Mouse (Mus musculus) lung, embryonic 15.5 days (tissue): Measurements from ENCODE around the gene Me1. TPM values are rescaled to one million over a fixed set of nuclear protein-coding genes. Genes with fewer than 3 reads are reported as not detected.

ENCODE experiments used
- ATAC-seq: fragments of 200-750 bp; cut with Nextera tagmentation; 2 replicates; pipeline ENCODE4 v1.8.0; 2017; ENCODE audit warnings: moderate number of reproducible peaks, borderline replicate concordance; ENCODE audit not compliant: low FRiP score, low TSS enrichment; ENCODE audit errors: extremely low read depth
- H3K27ac ChIP-seq: fragments of 300-500 bp; sonication (generic); 2 replicates; pipeline ENCODE4 v1.5.1; 2015; ENCODE audit warnings: moderate library complexity, mild to moderate bottlenecking, inconsistent platforms
- H3K27me3 ChIP-seq: fragments of 300-500 bp; sonication (generic); 2 replicates; pipeline ENCODE4 v1.6.1; 2015; ENCODE audit warnings: inconsistent platforms
- H3K36me3 ChIP-seq: fragments of 300-500 bp; sonication (generic); 2 replicates; pipeline ENCODE4 v1.6.1; 2015; ENCODE audit warnings: inconsistent platforms
- H3K4me1 ChIP-seq: fragments of 300-500 bp; sonication (generic); 2 replicates; pipeline ENCODE4 v1.6.1; 2015; ENCODE audit warnings: inconsistent platforms
- H3K4me2 ChIP-seq: fragments of 300-500 bp; sonication (generic); 2 replicates; pipeline ENCODE4 v1.6.1; 2015; ENCODE audit warnings: inconsistent platforms, mild to moderate bottlenecking, moderate library complexity
- H3K4me3 ChIP-seq: fragments of 300-500 bp; sonication (generic); 2 replicates; pipeline ENCODE4 v1.5.1; 2015; ENCODE audit warnings: mild to moderate bottlenecking, inconsistent platforms
- H3K9ac ChIP-seq: fragments of 300-500 bp; sonication (generic); 2 replicates; pipeline ENCODE4 v1.6.1; 2015; ENCODE audit warnings: inconsistent platforms
- H3K9me3 ChIP-seq: fragments of 300-500 bp; sonication (generic); 2 replicates; pipeline ENCODE4 v1.6.1; 2016; ENCODE audit warnings: inconsistent platforms
- WGBS: fragments of 180-500 bp; shearing (Covaris S2); methylation state at CpG from one replicate; pipeline ENCODE4 v1.1.7; 2015; 5-methylcytosine and 5-hydroxymethylcytosine counted together
- polyA plus RNA-seq: library from polyadenylated mRNA; unstranded; fragments of >200 nt; fragmentation: Nextera tagmentation; extraction: Ambion mirVana; gene quantifications from 2 replicates; pipeline ENCODE4 v1.2.1, GENCODE M21; 2015

The Me1 gene
- polyA plus RNA-seq, 1 experiment from 2014 or later, result 32.6 TPM

DNA sequence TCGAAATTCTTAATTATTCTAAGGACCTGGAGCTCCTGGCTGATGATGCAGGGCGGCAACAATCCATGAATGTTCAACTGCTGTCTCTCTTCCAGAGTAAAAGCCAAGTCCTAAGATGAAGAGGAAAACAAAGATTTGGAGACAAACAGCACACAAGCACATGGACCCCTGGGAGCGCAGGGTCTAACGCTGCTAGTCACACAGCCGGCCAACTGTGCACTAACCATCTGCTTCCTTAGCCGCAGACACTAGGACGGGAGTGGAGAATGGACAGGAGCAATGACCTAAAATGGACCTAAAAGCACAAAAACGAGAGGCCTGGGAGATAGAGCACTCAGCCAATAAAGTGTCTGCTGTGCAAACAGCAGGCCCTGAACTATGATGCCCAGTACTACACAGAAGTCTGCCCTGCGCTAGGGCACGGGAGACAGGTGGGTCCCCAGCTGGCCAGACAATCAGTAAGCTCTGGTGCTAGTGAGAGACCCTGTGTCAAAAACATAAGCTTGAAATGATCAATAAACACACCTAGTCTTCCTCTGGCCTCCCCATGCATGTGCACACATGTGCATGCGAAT is 15.8 kb downstream of the Me1 start:
- no peak for ATAC-seq
- no peak overlapping the region for H3K4me3 ChIP-seq
- H3K4me1 ChIP-seq, result peaks cover 7% of the 10 kb centered on the region; the same call in 1 of the 2 replicates
- H3K27me3 ChIP-seq, result no peaks in the 10 kb centered on the region
- no peaks in the 10 kb centered on the region for H3K36me3 ChIP-seq
- no peak overlapping the region for H3K27ac ChIP-seq
- H3K9ac ChIP-seq, result no peak overlapping the region
- H3K4me2 ChIP-seq, result no peak overlapping the region
- H3K9me3 ChIP-seq, result no peaks in the 10 kb centered on the region
- WGBS, result 81% methylated on average over 11 of the region's 11 CpGs

DNA sequence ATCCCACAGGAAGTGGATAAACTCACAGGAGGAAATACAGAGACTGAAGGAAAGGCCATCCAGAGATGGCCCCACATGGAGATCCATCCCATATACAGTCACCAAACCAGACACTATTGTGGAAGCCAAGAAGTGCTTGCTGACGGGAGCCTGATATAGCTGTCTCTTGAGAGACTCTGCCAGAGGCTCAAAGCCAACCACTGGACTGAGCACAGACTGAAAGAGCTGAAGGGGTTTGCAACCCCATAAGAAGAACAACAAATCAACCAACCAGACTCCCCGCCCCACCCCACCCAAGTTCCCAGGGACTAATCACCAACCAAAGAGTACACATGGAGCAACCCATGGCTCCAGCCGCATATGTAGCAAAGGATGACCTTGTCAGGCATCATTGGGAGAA is 19.5 kb downstream of the Me1 start:
- H3K27me3 ChIP-seq, result no peaks in the 10 kb centered on the region
- peaks cover 12% of the 10 kb centered on the region; the same call in 1 of the 2 replicates for H3K4me1 ChIP-seq
- H3K36me3 ChIP-seq, result no peaks in the 10 kb centered on the region
- H3K4me2 ChIP-seq, result no peak overlapping the region
- H3K9ac ChIP-seq, result no peak overlapping the region
- H3K9me3 ChIP-seq, result no peaks in the 10 kb centered on the region
- ATAC-seq, result no peak
- 56% methylated on average over 3 of the region's 3 CpGs for WGBS
- no peak overlapping the region for H3K27ac ChIP-seq
- H3K4me3 ChIP-seq, result no peak overlapping the region

DNA sequence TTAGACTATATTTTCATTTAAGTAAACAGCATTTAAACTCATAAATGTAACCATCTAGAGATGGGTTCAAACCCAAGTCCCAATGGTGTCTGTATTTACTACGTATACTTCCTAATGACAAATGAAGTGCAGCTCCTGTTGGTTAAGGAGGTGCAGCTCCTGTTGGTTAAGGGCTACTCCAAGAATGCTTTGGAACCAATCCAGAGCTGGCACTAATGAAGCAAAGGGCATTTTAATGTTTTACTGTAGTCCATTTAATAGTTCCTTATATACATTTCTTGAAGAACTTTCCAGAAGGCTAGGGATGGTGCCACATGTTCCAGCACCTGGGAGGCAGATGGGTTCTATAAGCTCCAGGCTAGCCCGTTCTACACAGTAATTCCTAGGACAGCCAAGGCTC is 20.3 kb downstream of the Me1 start:
- no peaks in the 10 kb centered on the region for H3K36me3 ChIP-seq
- ATAC-seq, result no peak
- no peaks in the 10 kb centered on the region for H3K9me3 ChIP-seq
- no peak overlapping the region for H3K4me2 ChIP-seq
- H3K27ac ChIP-seq, result no peak overlapping the region
- no peak overlapping the region for H3K9ac ChIP-seq
- H3K4me3 ChIP-seq, result no peak overlapping the region
- peaks cover 12% of the 10 kb centered on the region; the same call in 1 of the 2 replicates for H3K4me1 ChIP-seq
- WGBS, result 88% methylated on average over 2 of the region's 2 CpGs
- H3K27me3 ChIP-seq, result no peaks in the 10 kb centered on the region

DNA sequence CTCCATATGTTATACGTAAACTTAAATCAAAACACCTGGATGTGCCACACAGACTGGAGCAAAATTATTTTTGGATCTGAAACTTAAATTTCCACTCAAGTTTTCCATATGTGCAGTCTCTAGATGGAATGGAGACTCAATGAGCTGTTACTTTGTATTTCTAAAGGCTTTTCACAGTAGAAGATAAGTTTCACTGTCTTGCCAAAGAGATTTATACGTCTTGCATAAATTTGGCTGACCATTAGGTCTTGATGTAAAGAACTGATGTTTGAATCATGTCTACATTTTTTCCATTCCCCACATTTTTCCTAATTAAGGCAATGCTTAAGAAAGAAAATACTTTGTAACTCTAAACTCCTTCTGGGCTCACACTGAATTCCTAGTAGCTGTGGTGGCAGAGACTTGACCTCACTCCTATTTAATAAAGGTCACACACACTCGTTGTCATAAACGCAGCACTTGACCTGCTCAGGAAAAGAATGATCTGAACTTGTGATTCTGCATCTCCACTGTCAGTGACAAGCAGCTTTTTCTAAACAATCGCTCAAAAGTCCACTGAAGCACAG is 22.8 kb downstream of the Me1 start:
- Histone ChIP-seq H3K27ac (peak overlapping the region; percentile 48; the same call in 1 of the 2 replicates), H3K4me2 (no peak overlapping the region), H3K4me1 (peaks cover 23% of the 10 kb centered on the region; the same call in 1 of the 2 replicates), H3K27me3 (no peaks in the 10 kb centered on the region), H3K4me3 (no peak overlapping the region), H3K9me3 (no peaks in the 10 kb centered on the region), H3K9ac (no peak overlapping the region), H3K36me3 (no peaks in the 10 kb centered on the region)
- ATAC-seq, result peak; percentile 85
- WGBS, result 30% methylated on average over 5 of the region's 5 CpGs

DNA sequence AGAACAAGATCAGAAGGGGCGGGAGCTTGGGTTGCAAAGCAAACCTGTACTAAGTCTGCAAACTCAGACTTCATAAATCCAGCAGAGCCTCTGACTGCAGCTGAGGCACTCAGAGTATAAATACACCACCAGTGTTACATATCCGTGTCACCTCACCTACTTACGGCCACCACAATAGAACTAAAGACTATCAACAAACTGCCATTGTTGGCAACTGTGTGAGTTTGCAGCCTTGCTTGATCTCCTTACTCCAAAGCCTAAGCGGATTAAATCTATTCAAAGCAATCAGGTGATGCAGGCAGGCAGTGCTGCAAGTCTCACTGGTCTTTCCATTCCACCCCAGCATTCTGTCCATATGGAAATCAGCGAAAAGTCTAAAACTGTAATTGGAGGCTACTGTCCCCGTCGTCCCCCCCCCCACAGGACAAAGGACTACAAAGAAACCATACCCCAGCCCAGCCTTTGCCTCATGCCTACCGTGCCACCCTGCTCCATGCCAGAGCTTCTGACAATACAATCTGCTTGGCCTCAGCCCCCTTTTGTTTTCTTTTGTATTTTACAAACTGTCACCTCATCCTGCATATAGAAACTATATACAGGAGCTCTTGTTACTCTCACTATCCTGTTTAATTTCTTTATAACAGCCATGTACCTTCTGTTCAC is 27.0 kb downstream of the Me1 start:
- Histone ChIP-seq H3K4me3 (no peak overlapping the region), H3K9me3 (no peaks in the 10 kb centered on the region), H3K9ac (no peak overlapping the region), H3K27me3 (no peaks in the 10 kb centered on the region), H3K36me3 (no peaks in the 10 kb centered on the region), H3K4me2 (peak overlapping the region; percentile 10; the same call in 1 of the 2 replicates), H3K27ac (peak overlapping the region; percentile 20), H3K4me1 (peaks cover 30% of the 10 kb centered on the region)
- ATAC-seq, result peak; percentile 65
- 28% methylated on average over 8 of the region's 8 CpGs for WGBS

DNA sequence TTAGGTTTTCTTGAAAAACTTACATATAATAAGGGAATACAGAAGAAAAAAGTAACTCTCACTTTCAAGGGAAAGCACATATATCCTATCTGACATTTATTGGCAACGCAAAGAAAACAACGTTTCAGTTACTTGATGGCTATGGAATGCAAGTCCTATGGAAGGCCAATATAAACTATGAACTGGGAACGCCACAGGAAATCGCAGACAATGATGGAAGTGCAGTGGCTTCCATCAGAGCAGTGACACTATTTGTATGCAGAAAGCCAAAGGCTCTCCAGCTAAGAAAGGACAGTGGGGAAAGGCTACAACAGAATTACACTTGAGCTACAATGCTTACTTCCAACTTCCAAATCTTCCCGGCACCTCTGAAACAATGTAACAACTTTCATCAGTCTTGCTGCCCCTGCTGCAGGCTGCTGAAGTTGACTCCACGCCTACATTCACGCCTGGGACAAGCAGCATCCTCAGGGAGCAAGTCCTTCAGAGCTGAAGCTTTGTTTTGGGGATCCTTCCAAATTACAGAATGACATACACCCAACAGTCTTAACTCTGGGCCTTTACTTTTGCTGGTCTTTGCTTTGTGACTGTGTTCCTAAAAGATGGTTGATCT is 28.5 kb downstream of the Me1 start:
- H3K9me3 ChIP-seq, result no peaks in the 10 kb centered on the region
- H3K9ac ChIP-seq, result no peak overlapping the region
- WGBS, result 38% methylated on average over 7 of the region's 7 CpGs
- ATAC-seq, result peak; percentile 40; the same call in 1 of the 2 replicates
- no peaks in the 10 kb centered on the region for H3K27me3 ChIP-seq
- peaks cover 28% of the 10 kb centered on the region for H3K4me1 ChIP-seq
- H3K27ac ChIP-seq, result peak overlapping the region; percentile 65
- no peak overlapping the region for H3K4me2 ChIP-seq
- H3K4me3 ChIP-seq, result no peak overlapping the region
- no peaks in the 10 kb centered on the region for H3K36me3 ChIP-seq

DNA sequence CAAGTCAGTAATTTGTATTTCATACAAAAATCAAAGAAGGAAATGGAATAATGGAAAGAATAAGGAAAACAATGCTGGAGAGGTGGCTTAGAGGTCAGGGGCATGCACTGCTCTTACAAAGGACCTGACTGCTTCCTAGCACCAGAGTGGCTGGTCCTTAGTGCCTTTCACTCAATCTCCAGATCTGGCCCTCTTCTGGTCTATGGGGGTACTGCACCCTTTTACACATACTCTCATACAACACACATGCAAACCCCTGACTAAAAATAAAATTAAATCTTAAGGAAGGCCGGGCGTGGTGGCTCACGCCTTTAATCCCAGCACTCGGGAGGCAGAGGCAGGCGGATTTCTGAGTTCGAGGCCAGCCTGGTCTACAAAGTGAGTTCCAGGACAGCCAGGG is 34.1 kb downstream of the Me1 start:
- H3K27ac ChIP-seq, result no peak overlapping the region
- H3K27me3 ChIP-seq, result no peaks in the 10 kb centered on the region
- WGBS, result 91% methylated on average over 6 of the region's 6 CpGs
- no peak overlapping the region for H3K9ac ChIP-seq
- no peak for ATAC-seq
- no peak overlapping the region for H3K4me2 ChIP-seq
- no peak overlapping the region for H3K4me3 ChIP-seq
- H3K36me3 ChIP-seq, result no peaks in the 10 kb centered on the region
- no peaks in the 10 kb centered on the region for H3K4me1 ChIP-seq
- H3K9me3 ChIP-seq, result no peaks in the 10 kb centered on the region

DNA sequence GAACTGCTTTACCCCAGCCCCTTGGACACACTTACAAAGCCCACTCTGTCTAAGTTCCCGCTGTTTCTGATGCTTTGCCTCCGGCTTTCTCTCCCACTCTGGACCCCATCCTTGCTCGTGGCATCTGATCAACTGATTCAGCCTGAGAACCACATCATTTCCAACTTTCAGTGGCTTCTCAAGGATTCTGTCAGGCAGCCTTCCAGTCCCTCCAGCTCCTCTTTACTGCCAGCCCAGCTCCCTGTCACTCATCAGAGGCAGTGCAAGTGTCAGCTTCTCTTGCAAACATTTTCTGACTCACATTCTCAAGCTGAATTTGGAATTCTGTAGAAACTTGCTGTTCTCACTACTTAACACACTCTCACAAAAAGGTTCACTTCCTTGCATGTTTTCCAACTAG is 34.5 kb downstream of the Me1 start:
- no peaks in the 10 kb centered on the region for H3K4me1 ChIP-seq
- H3K9me3 ChIP-seq, result no peaks in the 10 kb centered on the region
- H3K4me3 ChIP-seq, result no peak overlapping the region
- ATAC-seq, result no peak
- H3K27ac ChIP-seq, result no peak overlapping the region
- no peaks in the 10 kb centered on the region for H3K36me3 ChIP-seq
- H3K27me3 ChIP-seq, result no peaks in the 10 kb centered on the region
- no peak overlapping the region for H3K9ac ChIP-seq
- no peak overlapping the region for H3K4me2 ChIP-seq
- 83% methylated on average over 3 of the region's 3 CpGs for WGBS

DNA sequence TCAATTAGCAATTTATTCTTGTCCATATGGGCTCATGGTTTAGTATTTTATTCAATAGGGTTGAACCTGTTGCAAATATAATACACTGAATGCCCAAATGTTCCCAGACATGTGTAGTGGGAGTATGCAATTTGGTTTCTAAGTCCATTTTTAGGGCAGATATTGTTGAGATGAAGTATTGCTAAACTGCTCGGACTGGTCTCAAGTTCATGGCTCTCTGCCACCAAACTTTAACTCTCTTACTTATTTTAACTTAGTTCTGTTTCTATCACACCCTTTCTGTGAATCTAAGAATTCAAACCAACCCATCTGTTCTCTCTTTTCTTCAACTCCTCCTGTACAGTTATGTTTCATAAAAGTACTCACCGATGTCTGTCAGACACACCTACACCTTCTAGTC is 35.4 kb downstream of the Me1 start:
- 70% methylated on average over 2 of the region's 2 CpGs for WGBS
- no peaks in the 10 kb centered on the region for H3K9me3 ChIP-seq
- ATAC-seq, result no peak

DNA sequence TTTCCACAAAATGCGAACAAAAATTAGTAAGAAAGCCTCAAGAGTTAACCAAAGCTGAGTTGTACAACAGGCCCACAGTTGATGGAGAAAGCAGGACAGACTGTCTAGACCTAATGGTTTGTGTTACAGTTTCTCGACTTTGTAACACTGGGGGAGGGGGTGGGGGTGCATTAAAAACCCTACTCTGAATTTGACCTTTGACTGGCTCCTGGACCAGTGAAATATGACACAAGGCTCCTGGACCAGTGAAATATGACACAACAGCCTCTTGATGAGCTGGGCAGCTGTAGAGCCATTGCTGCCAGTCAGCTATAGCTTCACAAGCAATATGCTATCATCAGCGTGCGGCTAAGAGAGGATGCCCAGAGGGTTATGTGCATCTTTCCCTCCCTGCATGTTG is 37.4 kb downstream of the Me1 start:
- Histone ChIP-seq H3K27me3 (no peaks in the 10 kb centered on the region), H3K27ac (no peak overlapping the region), H3K4me3 (no peak overlapping the region), H3K9ac (no peak overlapping the region), H3K9me3 (no peaks in the 10 kb centered on the region), H3K4me2 (no peak overlapping the region), H3K36me3 (no peaks in the 10 kb centered on the region), H3K4me1 (no peaks in the 10 kb centered on the region)
- ATAC-seq, result no peak
- WGBS, result 80% methylated on average over 4 of the region's 4 CpGs

More for the DNA sequence above, 35.4 kb downstream of the Me1 start:
- Histone ChIP-seq H3K4me2 (no peak overlapping the region), H3K36me3 (no peaks in the 10 kb centered on the region), H3K27ac (no peak overlapping the region), H3K4me1 (no peaks in the 10 kb centered on the region), H3K9ac (no peak overlapping the region), H3K4me3 (no peak overlapping the region), H3K27me3 (no peaks in the 10 kb centered on the region)

DNA sequence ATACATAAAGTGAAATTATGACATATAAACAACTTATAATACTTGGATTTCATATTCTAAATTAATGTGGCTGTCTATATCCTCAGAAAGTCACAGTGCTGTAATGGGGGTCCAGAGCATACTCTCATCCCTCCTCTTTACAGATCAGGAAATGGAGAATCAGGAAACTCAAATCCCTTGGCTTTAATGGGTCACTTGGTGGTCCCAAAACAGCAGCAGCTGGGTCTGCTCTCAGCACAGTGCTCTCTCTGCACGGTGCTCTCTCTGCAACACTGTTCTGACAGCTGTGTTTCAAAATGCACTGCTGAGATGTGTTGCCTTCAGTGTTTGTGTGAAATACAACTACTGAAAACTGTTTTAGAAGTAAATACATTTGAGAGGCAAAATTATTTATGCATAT is 43.6 kb downstream of the Me1 start:
- Histone ChIP-seq H3K27me3 (no peaks in the 10 kb centered on the region), H3K4me2 (no peak overlapping the region), H3K4me1 (peaks cover 7% of the 10 kb centered on the region), H3K9ac (no peak overlapping the region), H3K9me3 (no peaks in the 10 kb centered on the region), H3K27ac (no peak overlapping the region), H3K36me3 (no peaks in the 10 kb centered on the region), H3K4me3 (no peak overlapping the region)
- ATAC-seq, result peak; percentile 59; the same call in 1 of the 2 replicates
- 29% methylated on average over 1 of the region's 1 CpGs for WGBS

DNA sequence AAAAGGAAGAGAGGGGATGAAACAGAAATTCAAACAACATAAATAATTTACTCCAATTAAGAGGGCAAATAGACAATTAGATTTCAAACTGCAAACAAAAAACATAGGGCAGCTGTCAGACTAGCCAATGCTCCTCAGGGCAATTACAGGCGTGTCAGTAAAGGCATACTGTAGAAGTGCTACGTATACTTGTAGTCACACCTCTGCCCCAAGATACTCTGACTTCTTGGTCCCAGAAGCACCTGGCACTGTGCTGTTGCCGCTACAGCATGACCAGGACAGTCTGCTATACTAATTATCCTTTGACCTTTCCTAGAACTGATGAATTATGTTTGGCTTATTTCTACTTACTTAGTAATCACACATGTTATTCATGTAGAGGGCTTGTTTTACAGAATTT is 44.5 kb downstream of the Me1 start:
- H3K4me1 ChIP-seq, result peaks cover 7% of the 10 kb centered on the region
- ATAC-seq, result no peak
- no peaks in the 10 kb centered on the region for H3K36me3 ChIP-seq
- no peak overlapping the region for H3K9ac ChIP-seq
- no peaks in the 10 kb centered on the region for H3K27me3 ChIP-seq
- H3K4me2 ChIP-seq, result no peak overlapping the region
- H3K4me3 ChIP-seq, result no peak overlapping the region
- H3K9me3 ChIP-seq, result no peaks in the 10 kb centered on the region
- no peak overlapping the region for H3K27ac ChIP-seq
- WGBS, result 79% methylated on average over 3 of the region's 3 CpGs
